In the genomic region with DNA sequence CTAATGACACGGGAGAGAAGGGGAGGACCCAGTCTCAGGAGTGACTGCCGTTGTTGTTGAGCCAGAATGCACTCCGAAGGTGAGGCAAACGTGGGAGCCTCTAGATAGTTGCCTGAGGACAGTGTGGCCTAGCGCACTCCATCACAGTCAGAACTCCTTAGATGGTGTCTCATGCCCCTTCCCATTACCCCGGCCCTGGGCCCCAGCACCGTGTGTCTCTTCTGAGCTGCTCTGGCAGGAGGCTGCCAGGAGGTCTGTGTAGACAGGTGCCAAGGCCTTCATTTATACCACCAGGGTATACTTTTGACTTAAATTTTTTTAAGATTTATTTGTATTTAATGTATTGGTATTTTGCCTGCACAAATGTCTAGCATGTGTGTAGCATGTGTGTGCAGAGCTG, we compare ENCODE assay signal across 23 mouse cellular contexts. TPM values are rescaled to one million over a fixed set of nuclear protein-coding genes. Genes with fewer than 3 reads are reported as not detected.
"Had no signal": no experiment of that assay in that cellular context is flagged by ENCODE, and none has a peak within 500 bp of the region (broad histone marks: within the 10 kb centered on the region; RNA-seq: fewer than 3 reads in every experiment).

No protein-coding gene starts in this region.

- ATAC-seq: liver, postnatal 0 days; lung, postnatal 0 days; midbrain, embryonic 16.5 days had no signal

- H3K9me3 ChIP-seq: lung, embryonic 15.5 days had no signal

- H3K4me2 ChIP-seq: lung, embryonic 15.5 days; midbrain, embryonic 12.5 days; neural tube, embryonic 13.5 days; neural tube, embryonic 15.5 days had no signal

- H3K9ac ChIP-seq: liver, postnatal 0 days; lung, embryonic 15.5 days; midbrain, embryonic 12.5 days; neural tube, embryonic 13.5 days; neural tube, embryonic 15.5 days had no signal

- H3K27ac ChIP-seq: lung, embryonic 15.5 days; midbrain, embryonic 10.5 days; midbrain, embryonic 12.5 days; neural tube, embryonic 13.5 days; neural tube, embryonic 15.5 days had no signal

- H3K27me3 ChIP-seq: lung, embryonic 15.5 days; midbrain, embryonic 12.5 days; neural tube, embryonic 13.5 days; neural tube, embryonic 15.5 days had no signal

- H3K36me3 ChIP-seq: lung, embryonic 15.5 days; midbrain, embryonic 10.5 days; midbrain, embryonic 12.5 days; neural tube, embryonic 13.5 days; neural tube, embryonic 15.5 days had no signal

- H3K4me1 ChIP-seq: lung, embryonic 15.5 days; midbrain, embryonic 10.5 days; midbrain, embryonic 12.5 days; neural tube, embryonic 13.5 days; neural tube, embryonic 15.5 days had no signal

- DNase-seq: liver, postnatal 0 days; lung, adult 2 months; lung, postnatal 14 days; lung, postnatal 4 days; midbrain, embryonic 14.5 days; retina, postnatal 1 day; right cerebral cortex, adult 18-20 months; right cerebral cortex, postnatal 25 days; right cerebral cortex, postnatal 4 days; spleen, adult 18-20 months; thymus, adult 2 months; thymus, postnatal 25 days; thymus, postnatal 4 days had no signal

- H3K4me3 ChIP-seq: lung, embryonic 15.5 days; midbrain, embryonic 10.5 days; midbrain, embryonic 12.5 days; myocyte; neural tube, embryonic 13.5 days; neural tube, embryonic 15.5 days had no signal

RNA-seq across cellular contexts. Expression of a gene that starts 41.8 kb away (rescaled TPM):
- total RNA-seq: megakaryocyte, adult 5-6 weeks; megakaryocyte-erythroid progenitor cell, adult 5-6 weeks had no signal
